Mouse (Mus musculus): ENCODE measurements around the gene Pik3ip1. TPM values are rescaled to one million over a fixed set of nuclear protein-coding genes. Genes with fewer than 3 reads are reported as not detected.

Pik3ip1 gene
- total RNA-seq, 1 experiment from 2014 or later, result 11.1 TPM

DNA sequence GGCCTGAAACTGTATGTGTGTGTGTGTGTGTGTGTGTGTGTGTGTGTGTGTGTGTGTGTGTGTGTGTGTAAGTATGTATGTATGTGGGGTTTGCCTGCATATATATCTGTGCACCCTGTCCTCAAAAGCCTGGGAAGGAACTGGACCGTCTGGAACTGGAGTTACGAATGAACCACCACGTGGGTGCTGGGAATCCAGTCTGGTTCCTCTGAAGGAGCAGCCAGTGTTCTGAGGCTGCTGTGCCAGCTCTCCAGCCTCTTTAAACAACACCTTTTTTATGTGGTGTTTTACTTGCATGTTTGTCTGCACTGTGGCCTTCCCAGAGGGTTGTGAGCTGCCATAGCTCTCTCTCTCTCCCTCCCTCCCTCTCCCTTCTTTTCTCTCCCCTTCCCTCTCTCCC lies 6.4 kb downstream of the Pik3ip1 start:
- DNase-seq, result no peak

DNA sequence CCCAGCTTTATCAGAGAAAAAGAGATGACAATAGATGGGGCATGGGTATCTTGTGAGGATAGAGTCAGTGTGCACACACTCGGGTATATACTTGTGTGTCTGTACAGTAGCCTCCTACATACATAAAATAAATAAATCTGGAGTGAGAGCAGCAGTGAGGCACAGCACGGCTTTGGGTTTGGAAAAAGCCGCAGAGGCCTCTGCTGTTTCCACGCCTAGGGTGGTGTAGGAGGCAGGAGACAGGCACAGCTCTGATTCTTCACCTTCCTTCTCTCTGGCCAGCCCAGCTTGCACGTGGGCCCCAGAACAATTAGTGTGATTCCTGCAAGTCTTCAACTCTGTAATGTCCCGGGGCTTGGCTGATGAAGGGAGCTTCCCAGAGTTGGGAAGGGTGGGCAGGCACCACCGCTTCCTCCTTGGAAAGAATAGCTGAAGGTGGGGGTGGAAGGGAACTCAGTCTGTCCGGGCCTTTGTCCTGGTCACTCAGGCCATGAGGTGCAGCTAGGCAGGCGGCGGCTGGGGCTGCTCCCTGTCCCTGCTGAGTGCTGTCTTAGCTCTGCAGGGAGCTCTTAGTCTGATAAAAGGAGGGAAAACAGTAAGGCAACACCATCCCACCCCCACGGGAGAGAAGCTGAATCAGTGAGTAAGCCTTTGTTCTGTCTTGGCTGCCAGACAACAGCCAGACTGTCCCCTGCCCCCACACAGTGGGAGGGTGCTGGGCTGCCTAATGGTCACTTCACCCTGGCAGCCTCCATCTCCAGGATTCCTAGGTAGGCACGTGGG lies 7.2 kb downstream of the Pik3ip1 start:
- peak; percentile 67 for DNase-seq

DNA sequence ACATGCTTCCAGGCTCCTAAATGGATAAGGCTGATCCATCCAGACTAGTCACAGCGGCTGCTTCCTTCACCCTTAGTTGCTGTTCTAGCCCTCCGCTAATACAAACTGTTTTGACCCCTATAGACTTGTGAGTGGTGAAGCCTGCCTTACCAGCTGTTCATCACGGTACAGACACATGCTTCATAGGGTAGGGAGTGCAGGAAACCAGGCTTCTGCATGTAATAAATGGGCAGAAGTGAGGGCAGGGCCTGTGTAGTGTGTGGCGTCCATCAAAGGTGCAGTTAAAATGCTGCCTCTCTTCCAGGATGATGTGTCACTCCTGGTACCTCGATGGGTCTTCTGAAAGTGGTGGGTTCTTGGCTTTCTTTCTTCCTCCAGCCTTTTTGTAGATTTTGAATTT lies 7.8 kb downstream of the Pik3ip1 start:
- DNase-seq, result no peak

GRCm38 (mm10) chr11:3341476-3341875 lies 11.3 kb downstream of the Pik3ip1 start:
- DNase-seq, result no peak

GRCm38 (mm10) chr11:3344916-3345315 lies 14.7 kb downstream of the Pik3ip1 start:
- DNase-seq, result no peak

DNA sequence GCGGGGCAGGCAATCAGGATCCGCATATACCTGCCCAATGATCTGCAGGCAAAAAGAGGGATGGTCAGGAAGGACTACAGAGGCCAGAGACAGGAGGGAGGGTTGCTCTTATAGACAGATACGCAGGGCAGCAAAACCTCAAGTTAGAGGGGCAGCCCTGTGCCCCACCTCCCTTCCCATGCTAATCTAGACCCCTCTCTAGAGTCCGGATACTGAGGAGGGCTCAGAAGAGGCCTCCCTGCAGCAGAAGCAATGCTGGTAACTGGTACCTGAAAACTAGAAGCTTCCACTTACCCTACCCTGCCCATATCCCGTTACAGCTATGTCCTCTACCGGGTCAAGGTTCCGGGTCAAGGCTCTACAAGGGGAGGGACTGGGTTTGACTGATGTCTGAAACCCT lies 16.1 kb downstream of the Pik3ip1 start:
- no peak for DNase-seq

- DNase-seq, result peak; percentile 95
These were observed 17.1 kb downstream of the Pik3ip1 start for GRCm38 (mm10) chr11:3347091-3347834.

DNA sequence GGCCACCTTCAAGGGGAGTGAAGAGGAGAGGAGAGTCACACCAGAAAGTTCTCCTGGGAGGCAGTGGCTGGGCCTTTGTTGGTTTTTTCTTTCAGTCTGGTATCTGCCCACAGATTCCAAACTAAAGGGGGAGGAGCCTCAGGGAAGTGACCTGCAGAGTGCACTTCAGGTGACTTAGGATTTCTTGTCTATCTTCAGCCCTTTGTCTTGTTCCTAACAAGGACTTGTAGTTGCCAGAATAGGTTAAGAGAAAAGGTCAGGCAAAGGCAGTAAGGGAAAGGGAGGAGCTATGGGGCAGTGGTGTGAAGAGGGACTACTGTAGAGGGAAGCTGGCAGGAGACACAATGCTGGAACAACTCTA lies 17.6 kb downstream of the Pik3ip1 start:
- DNase-seq, result no peak

GRCm38 (mm10) chr11:3348576-3349342 lies 18.6 kb downstream of the Pik3ip1 start:
- peak; percentile 61 for DNase-seq

DNA sequence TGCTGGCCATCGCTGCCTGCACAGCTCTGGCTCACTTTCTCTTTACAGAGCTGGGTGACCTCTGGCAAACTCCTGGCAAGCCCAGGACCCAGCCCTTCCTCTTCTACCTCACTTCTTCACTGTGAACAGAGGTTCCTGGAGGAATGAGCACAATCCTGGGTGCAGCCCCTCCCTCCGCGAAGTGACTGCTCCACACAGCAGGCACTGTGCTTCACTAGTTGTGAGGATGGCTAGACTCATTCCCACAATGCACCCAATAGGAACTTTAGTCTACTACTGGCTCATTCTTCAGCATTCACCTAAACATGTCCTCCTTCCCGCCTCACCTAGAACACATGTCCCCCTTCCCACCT lies 19.1 kb downstream of the Pik3ip1 start:
- DNase-seq, result no peak

DNA sequence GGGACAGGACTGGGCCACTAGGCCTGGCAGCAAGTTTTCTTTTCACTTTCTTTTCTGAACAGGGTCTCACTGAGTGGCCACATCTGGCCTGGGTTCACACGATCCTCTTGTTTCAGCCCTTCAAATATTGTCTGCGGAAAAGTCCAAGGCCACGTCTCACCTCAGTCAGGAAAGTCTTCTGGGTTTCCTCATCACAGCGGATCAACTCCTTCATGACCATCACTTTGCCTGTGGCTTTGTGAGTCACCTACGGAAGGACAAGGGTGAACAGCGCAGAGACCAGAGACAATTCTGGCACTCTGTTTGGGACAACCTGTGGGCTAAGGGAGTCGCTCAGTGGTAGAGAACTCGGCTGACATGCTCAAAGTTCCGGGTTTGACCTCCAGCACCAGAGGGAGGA lies 21.9 kb downstream of the Pik3ip1 start:
- peak; percentile 6 for DNase-seq

DNA sequence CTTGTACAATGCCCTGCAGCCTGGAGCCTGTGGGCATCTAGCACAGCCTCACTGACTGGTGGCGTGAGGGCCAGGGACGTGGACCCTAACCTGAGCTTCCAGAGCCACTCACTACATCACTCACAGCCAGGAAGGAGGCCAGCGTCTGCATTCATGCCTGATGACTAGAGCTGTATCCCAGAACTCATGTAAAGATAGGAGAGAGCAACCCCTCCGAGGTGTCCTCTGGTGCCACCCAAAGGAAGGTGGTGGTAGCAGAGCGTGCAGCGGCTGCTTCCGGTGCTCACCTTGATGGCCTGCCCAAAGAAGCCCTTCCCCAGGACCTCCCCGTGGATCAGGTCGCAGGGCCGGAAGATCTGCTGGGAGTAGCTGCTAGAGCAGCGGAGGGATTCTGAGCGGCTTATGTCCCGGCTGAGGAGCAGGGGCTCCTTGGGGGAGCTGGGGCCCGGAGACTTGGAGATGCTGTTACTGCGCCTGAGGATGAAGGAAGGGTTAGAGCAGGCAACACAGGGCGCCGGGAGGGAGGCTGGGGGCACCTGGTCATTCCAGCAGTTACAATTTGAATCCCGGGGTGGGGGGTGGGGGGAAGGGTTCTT lies 22.9 kb downstream of the Pik3ip1 start:
- no peak for DNase-seq

DNA sequence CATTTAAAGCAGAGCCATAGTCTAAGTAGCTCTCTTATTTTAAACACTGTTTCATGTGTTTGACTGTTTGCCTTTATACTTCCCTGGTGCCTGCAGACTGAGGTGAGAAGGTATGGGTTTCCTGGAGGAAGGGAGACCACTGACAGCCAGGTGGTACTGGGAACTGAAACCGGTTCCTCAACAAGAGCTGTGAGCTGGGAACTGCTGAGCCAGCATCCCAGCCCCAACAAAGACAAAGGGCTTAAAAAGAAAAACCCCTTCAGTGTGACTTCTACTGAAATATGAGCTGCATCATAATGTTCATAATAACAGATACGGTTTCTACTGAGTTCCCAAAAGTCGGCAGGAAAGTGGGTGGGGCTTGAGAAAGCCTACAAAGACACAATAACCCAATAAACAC lies 32.7 kb downstream of the Pik3ip1 start:
- DNase-seq, result no peak

GRCm38 (mm10) chr11:3366411-3366810 lies 36.2 kb downstream of the Pik3ip1 start:
- DNase-seq, result no peak

DNA sequence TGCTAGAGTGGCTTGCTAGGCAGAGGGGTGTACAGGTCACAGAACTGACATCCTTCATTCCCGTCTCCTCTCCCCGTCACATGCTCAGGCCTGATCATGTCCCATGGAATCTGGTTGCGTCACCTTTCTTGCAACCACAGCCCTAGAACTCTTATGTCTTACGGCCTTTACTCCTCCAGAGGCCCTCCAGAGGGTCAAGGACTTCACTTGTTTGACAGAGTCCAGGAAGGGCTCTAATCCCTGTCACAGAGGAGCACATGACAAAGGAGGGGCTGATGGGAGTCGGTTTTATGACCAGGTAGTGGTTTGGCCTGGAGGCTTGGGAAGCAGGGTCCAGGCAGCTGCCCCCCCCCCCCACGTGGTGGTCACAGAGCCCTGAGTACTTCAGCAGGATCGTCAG lies 38.8 kb downstream of the Pik3ip1 start:
- no peak for DNase-seq

GRCm38 (mm10) chr11:3369449-3369848 lies 39.2 kb downstream of the Pik3ip1 start:
- no peak for DNase-seq

DNA sequence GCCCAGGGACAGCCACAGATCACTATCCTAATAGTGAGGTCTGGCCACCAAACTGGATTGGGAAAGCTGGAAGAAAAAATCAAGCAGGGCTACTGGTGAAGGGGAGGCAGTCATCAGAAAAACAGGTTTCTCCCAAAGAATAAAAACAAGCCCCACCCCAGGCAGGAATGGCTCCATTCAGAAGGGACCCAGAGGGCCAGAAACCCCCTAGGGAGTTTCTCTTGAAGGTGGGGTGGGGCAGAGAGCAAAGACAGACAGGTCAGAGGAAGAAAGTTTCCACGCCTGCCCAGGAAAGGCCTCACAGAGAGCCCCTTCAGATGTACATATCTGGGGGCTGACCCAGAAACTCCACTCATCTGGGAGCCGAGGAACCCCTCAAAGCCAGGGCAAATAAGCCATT lies 40.0 kb downstream of the Pik3ip1 start:
- no peak for DNase-seq

- DNase-seq, result peak; percentile 91
These were observed 40.9 kb downstream of the Pik3ip1 start for GRCm38 (mm10) chr11:3370928-3371598.

- DNase-seq, result no peak
These were observed 41.5 kb downstream of the Pik3ip1 start for GRCm38 (mm10) chr11:3371599-3372295.

GRCm38 (mm10) chr11:3373591-3374292 lies 43.5 kb downstream of the Pik3ip1 start:
- no peak for DNase-seq

GRCm38 (mm10) chr11:3374293-3374645 lies 44.1 kb downstream of the Pik3ip1 start:
- DNase-seq, result peak; percentile 37
